Mouse (Mus musculus): ENCODE data around the gene Dleu7.
A peak's percentile ranks its signal among the peaks of the same experiment; 100 is the strongest.

Gene Dleu7

DNA sequence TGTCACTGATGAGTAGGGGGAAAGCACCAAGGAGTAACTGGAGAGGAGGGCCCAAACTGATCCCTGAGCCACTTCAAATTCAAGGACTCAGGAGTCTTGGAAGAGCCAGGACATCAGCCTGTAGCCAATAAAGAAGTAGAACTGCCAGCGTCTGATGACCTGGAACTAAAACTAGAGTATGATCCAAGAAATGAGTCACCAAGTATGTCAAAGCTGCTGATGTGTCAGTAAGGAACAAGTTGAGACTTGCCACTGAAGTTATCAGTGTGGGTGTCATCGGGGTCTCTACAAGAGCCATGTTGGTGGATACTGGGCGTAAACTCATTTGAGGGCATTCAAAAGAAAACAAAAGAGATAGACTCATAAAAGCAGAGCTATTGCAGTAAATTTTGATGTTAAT, 19.2 kb downstream of the Dleu7 start:
- no peak for DNase-seq

DNA sequence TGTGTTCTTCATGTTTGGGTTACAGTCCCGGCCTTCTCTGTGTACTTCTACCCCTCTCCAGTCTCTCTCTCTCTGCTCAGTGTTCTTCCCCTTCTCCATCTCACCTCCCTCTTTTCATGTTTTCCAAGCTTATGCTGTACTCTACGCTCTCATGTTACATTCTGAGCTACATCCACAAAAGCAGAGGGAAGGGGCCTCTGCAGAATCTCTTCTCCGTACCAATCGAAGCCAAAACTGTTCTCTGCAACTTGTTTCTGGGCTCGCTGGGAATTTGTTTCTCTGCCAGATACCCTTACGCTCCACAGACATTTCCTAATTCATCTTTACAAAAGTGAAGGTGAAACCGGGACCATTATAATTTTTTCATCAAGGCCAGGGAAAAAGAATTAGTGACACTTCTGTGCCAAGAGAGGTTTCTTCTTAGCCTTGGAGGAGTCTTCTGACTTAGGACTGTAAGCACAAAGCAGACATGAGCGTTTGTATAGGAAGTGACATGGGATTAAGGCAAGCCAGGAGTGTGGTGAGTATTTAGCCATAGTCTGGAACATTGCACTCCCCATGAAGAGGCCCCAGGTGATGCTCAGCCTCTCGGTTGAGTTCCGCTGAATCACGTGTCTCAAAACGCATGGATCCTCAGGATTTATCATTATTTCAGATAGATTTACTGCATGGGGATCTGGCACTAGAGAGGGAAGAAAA, 22.0 kb downstream of the Dleu7 start:
- no peak for DNase-seq

DNA sequence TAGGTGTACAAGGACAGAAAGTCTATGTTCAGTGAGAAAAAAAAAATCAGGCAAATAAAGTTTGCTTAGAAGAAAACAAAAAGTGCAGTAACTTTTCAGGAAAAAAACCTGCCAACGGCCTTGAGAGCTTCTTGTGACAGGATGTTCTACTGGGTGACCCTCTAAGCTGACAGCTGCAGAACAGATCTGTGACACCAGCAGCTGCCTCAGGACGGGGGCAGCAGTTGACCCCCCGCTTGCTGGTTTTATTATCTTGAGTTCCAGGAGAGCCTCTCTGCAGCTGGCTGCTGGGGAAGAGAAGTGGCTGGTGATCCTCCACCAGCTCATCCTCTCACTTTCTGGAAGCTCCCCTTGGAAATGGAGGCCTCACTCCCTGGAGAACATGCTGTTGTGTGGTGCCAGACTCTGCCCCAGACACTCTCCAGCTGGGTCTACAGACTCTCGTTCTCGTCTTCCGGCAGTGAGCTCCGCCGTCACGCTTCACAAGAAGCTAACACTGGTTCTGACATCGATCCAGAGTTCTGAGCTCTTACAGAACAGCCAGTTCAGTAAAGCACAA, 33.8 kb downstream of the Dleu7 start:
- no peak for DNase-seq

DNA sequence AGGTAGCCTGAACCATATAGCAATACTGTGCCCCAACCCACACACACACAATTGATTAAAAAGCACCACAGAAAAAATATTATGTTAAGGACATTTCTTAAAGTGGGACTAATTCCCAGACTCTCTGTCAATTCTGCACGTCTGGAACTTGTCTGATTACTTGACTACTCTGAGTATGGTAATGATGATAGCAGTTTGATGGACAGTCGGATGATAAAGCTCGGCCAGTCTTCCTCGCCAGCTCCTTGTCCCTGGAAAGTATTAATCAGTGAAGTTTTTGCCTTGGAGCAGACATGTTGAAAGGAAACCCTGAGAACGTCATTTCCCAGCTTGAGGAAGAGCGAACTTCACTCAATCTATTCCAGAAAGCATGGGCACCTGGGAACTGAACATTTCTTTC, 34.7 kb downstream of the Dleu7 start:
- no peak for DNase-seq

DNA sequence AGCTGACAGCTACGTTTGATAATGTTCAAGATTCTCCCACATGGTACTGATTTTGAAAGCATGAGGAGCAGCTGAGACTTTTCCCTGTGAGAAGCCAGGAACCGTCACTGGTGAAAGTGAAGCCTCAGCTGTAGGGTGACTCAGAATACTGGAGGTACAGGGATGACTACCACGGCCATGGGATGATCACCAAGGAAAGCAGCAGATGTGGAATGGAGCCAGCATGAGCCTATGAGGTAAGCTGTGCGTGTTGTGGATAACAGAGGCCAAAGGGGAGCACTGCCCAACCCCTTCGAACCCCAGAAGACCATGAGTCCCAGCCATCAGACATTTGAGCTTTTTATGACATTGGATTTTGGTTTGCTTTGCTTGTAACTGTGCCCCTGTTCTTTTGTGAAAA, 36.8 kb downstream of the Dleu7 start:
- no peak for DNase-seq

DNA sequence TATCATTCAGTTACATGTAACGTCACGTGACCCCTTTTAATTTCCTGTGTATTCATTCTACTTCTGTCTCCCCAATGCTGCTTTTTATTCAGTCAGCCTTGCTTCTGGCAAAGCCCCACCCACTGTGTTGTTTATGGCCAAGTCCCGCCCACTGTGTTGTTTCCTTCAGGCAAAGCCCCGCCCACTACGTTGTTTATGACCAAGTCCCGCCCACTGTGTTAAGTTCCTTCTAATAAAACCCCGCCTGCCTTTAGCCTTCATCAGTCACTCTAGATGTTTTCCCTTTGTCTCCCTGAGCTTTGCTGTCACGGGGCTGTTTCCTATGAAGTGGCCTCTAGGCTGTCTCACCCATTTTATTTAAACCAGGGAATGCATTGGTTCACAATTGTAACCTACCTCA, 38.5 kb downstream of the Dleu7 start:
- DNase-seq = no peak

DNA sequence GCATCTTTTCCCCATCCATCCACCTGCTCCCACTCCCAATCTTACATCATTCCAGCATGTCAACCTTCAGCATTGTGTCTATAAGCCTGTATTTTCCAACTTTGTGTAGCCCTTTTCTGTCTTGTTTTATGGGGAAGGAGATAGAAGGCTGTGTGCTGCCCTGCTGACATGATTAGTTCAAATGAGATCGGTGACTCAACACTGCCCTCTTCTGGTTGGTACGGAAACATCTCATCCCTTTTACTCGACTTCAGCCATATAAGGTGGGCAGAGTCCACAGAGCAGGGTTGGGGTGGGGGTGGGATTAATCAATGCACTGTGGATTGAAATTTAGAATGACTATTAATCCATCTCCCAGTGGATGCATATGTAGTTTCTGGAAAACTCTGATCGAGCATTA, 40.8 kb downstream of the Dleu7 start:
- peak; percentile 35 for DNase-seq

DNA sequence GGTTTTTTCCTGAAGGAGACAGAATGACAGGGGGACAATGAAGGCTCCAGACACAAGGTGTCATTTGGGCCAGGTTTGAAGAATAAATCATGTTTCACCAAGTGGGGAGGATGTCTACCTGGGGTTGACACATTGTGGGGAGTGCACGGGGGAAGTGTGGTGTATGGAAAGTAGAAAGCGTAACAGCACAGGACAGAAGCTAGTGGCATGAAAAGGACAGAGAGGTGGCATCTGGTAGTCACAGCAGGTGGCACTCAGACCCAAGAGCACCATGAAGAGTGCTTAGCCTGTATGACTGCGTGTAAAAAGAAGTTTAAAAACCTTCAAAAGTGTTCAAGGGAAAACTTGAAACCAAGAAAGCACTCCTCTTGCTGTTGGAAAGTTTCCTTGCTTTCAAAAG, 42.8 kb downstream of the Dleu7 start:
- DNase-seq = no peak

DNA sequence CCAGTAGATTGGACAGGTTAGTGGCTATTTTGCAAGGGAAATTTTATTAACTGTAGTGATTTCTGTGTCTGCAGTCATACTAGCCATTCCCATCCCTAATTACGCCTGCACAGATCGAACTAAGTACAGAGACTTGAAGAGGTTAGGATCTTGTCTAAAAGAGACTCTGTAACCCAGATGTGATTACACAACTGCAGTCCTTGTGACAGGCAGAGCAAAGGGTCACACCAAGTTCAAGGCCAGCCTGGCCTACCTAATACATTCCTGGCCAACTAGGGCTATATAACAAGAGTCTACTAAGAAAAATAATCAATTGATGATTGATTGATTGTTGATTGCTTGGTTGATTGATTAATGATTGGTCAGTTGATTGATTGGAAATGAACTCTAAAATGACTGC, 43.6 kb downstream of the Dleu7 start:
- no peak for DNase-seq

DNA sequence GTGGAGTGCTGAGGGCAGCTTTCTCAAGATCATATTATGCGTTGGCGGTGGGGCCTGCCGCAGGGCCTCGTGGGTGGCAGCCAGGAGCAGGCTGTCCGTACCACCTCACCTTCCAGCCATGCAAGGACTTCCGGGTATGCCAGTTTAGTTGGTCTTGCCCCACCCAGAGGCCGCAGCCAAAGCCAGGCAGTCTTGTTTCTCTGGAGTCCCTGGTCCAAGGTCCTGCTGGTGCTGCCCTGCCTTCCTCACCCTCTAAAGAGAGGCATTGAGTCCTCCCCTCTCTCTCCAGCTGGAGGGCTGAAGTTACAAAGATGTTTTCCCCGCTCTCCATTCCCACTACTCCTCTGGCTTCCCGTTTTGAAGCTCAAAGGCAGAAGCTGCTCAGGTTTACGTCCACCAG, 44.1 kb downstream of the Dleu7 start:
- DNase-seq = no peak

DNA sequence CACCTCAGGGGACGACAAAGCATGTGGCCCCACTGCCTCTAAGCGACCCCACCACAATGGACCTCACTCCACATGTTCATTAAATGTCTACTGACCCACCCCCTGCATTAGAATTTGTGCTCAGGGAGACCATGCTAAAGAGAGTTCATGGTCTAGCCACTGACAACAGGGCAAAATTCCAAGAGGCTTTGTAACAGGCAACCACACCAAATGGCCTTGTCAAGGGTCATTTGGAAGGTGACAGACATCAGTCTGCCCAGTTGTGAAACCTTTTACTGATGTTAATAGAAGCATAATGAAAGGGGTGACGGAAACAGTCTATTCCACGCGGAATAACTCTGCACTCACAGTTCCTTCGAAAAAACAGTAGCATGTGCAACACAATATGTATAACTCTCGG, 44.5 kb downstream of the Dleu7 start:
- DNase-seq = no peak

DNA sequence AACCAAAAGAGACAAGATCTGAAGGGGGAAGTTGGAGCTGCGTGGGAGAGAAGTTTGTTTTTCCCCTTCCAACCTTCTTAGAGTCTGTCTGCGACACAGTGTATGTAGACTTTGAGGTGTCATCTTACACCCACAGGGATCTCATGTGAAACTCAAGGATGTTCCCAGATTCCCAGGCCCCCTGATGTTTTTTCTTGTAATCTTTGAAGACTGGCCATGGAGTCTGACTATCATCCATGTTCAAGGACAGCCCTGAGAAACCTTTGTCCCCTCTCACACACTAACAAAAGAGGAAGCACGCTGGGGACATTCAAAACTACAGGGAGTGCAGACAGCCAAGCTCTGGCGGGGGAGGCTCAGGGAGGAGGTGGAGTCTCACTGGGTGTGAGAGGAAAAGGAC, 47.3 kb downstream of the Dleu7 start:
- no peak for DNase-seq

DNA sequence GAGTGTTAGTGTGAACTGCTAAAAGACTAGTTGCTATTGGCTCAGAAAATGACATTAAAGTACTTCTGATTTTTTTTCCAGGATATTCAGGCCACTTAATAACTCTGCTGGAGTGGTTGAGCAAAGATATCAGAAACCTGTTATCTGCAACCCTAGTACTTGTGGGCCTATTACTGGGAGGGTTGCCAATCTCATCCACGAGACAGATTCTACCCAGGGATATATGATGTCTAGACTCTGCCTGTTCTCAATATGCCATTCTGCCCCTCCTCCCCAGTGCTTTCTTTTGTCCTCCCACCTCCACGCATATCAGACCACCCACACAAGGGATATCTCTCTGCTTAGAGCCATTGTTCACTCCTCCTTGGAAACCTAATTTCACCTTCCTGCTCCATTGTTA, 49.3 kb downstream of the Dleu7 start:
- no peak for DNase-seq

DNA sequence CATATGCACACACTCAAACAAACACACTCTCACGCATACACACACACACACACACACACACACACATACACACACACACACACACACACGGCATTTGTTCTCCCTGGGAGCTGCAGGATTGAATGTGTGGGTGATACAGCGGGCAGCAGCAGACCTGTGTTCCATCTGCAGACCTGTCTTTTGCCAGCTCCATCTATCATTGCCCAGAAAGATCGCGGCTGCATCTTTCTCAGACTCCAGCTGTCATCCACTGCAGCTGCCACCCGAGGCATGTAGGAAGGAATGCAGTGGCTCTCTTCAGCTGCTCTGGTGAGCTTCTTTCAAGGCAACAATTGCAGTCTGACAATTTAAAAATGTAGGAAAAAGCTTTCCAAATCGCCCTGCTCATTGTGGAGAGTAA, 56.9 kb downstream of the Dleu7 start:
- no peak for DNase-seq

DNA sequence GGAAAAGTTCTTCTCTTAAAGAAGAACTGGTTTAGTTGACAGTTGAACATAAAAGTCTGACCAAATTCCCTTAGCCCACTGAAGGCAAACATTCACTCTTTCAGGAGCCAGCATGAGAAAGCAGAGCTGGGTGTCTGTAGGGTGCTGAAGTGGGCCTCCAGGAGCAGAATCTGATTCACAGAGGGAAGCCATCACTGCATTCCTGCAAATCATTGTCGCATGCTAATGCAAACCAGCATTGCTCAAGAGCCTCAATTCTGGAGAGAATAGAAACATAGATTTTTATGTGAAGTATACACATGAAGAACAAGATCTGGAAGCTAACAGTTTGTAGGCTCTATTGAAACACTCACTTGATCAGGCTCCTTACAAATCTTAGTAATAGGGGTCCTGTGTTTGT, 57.6 kb downstream of the Dleu7 start:
- DNase-seq = no peak

DNA sequence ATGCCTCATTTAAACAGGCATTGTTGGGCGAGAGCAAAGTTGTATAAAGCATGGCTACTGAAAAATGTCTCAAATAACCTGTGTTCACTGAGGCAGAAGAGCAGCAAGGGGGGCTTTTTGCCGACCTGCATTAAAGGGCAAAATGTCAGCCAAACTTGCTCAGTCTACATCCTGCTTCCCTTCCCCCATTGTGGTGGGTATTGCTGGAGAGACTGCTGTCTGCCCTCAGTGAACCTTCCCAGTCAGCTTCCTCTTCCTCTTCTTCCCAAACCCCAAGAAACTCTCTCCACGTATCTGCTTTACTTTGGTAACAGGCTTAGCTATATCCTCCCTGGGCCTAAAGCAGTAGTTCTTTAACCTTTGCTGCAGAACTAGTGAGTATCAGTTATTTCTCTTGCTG, 61.9 kb downstream of the Dleu7 start:
- no peak for DNase-seq

DNA sequence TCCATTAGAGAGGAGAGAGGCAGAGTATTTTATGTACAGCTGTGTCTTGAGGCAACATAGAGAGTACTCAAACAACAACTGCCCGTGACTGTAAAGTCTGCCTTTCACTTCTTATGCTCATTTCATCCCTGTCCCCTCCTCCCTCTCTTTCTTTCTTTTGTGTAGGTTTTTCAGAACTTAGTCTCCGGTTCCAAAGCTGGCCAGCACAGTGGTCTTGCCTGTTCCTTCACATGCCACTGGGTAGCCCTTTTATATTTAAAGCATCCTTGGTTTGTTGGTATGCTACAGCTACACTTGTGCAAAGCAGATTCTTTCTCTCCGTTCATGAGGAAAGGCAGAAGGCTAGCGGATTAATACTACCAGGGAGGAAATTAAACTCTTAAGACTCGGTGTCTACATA, 65.7 kb downstream of the Dleu7 start:
- DNase-seq = no peak

DNA sequence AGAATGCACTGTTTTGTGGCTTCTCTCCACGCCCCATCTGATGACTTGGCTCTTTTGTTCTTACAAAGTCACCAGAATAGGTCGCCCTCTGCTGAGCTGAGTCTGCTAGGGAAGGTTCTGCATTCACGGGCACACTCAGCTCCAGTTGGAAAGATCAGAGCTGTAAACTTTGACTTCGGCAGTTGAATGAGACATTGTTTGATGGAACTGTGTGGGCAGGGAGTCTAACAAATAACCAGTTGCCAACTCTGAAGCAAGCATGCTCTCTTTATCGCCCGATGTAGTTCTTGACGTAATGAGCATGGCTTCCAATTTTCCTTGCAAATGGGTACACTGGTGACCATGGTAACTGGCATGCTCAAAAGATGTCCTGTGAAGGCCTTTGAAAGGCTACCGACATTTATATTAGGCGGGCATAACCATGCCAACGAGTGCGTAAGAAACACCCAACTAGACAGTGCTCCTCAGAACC, 66.2 kb downstream of the Dleu7 start:
- DNase-seq = peak; percentile 29

Data from right cerebral cortex, postnatal 25 days (tissue).